Mouse (Mus musculus) spleen, embryonic (tissue): ENCODE measurements around the gene Gstp3.

Experiments used
- CTCF ChIA-PET: fragments of 350-600 bp; sonication (Branson Sonifier 250); formaldehyde crosslinking; loops from one replicate; lab custom pipeline; 2022; lab: Charles Lee

Gstp3 gene

GRCm38 (mm10) chr19:4059069-4059740 lies at the start of gene Gstp3:
TSS of gene Gstp3 (minus strand) at chr19:4059569.
- CTCF ChIA-PET = interaction anchor here (0.5 kb wide), 1 partner anchor 318 kb away, joined by 3 read pairs; no protein-coding TSS in a partner anchor

- CTCF ChIA-PET = no interaction called here
These were observed 49.2 kb upstream of the Gstp3 start for GRCm38 (mm10) chr19:4108535-4108934.

- CTCF ChIA-PET = no interaction called here
These were observed 47.3 kb upstream of the Gstp3 start for GRCm38 (mm10) chr19:4106654-4107053.

DNA sequence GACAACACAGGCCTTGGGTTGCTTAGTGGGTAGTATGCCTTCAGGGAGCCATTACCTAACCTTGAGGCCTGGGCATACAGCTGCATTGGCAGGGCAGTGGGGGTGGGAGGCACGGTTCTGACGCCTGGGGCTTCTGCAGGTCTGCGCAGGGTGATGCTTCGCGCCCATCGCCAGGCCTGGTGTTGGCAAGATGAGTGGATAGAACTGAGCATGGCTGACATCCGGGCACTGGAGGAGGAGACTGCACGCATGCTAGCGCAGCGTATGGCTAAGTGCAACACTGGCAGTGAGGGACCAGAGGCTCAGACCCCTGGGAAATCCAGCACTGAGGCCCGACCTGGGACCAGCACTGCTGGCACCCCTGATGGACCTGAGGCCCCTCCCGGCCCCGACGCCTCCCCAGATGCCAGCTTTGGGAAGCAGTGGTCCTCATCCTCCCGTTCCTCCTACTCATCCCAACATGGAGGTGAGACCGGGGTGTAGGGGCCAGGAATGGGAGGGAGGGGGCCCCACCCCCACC lies 45.4 kb upstream of the Gstp3 start:
- CTCF ChIA-PET = interaction anchor here (0.7 kb wide), 2 partner anchors 58 to 121 kb away, joined by 3 read pairs; no protein-coding TSS in a partner anchor

DNA sequence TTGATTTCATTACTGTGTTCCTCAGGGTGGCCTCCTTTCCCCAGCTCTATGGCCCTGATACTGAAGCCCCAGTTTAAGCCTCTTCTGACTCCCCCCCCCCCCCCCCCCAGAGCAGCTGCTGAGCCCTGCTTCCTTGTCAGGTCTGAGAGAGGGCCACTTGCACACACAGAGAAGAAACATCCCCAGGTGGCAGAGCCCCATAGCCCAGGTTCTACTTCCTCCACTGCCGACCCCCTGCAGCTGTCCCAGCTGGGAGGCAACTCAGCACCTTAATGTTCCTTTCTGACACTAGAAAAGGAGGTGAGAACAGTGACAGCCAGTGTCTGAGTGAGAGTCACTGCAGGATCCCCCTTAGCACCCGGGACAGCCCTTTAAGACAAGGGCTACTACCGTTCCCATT lies 44.4 kb upstream of the Gstp3 start:
- CTCF ChIA-PET = interaction anchor here (0.7 kb wide), 2 partner anchors 59 to 122 kb away, joined by 3 read pairs; no protein-coding TSS in a partner anchor

DNA sequence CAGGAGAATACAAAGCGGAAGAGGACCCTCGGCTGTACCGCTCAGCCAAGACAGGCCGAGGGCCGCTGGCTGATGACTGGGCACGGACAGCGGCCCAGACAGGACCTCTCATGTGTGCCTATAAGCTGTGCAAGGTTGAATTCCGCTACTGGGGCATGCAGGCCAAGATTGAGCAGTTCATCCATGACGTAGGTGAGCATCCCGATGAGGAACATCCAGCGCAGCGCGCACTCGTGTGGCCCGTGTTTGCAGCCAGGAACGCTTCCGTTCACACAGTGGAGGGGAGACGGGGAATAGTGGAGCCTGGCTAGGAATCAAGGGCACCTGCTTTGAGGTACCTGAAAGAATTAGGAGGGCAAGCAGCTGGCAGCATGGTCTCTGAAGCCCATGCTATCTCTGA lies 43.9 kb upstream of the Gstp3 start:
- CTCF ChIA-PET = no interaction called here

- CTCF ChIA-PET = no interaction called here
These were observed 43.3 kb upstream of the Gstp3 start for GRCm38 (mm10) chr19:4102626-4103025.

DNA sequence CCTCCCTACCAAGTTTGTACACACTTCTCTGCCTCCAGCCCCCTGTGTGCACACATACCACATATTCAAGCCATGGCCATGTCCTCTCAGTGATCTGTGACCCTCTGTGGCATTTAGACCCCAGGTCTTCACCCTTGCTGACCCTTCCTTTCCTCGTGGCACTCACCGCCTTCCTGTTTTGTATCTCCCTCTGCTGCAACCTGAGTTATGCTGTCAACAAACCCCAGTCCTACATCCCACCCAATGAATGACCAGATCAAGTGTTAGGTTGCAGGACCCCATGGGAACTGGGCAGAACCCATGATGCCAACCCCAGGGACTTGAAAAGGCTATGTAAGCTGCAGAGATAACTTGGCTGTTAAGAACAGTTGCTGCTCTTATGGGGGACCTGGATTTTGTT lies 42.7 kb upstream of the Gstp3 start:
- CTCF ChIA-PET = no interaction called here

GRCm38 (mm10) chr19:4101466-4101865 lies 42.1 kb upstream of the Gstp3 start:
- CTCF ChIA-PET = no interaction called here

DNA sequence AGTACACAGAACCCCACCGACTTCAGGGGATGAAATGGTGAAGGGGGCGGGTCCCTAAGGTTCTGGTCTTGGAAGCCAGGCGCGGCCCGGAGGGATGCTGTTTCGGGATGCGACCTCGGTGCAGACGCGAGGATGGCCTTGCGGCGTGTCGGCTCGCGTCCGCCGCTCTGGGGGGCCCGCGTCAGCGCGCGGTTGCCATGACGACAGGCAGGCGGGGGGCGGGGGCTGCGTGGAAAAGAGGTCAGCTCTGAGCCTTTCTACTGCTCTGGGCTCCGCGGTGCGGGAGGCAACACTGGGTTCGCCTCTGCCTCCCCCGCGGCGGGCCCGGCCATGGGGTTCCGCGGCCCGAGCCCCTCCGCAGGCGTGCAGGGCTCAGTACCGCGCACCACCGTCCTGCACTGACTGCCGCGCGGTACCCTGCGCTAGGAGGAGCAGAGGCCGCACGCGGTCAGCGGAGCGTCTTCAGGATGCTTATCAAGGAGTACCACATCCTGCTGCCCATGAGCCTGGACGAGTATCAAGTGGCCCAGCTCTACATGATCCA lies 41.4 kb upstream of the Gstp3 start:
- CTCF ChIA-PET = no interaction called here

GRCm38 (mm10) chr19:4099837-4100717 lies 40.7 kb upstream of the Gstp3 start, which contains the start of gene Pitpnm1:
TSS of gene Pitpnm1 (plus strand) at chr19:4099998.
- CTCF ChIA-PET = interaction anchor here (1.0 kb wide), 1 partner anchor 117 kb away, joined by 8 read pairs; no protein-coding TSS in a partner anchor

DNA sequence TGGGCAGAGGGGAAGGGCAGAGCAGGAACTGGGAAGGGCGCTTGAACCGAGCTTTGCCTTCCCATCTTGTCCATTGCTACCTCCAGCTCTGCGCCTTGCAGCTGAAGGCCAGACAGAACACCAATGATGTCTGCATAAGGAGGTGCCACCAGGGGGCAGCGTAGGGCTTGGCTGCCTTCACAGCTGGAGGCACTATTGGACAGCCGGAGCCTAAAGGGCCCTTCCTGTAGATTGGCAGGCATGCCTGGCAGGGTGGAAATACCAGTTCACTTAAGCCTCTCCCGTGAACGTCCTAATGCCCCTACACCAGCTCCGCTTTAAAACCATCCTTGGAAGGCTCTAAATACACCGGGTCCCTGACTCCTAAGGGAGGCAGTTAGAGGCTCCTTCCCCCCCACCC lies 39.7 kb upstream of the Gstp3 start:
- CTCF ChIA-PET = interaction anchor here (0.7 to 1.1 kb wide), 3 partner anchors 118 to 716 kb away, joined by 5 to 8 read pairs (median 6); no protein-coding TSS in a partner anchor

DNA sequence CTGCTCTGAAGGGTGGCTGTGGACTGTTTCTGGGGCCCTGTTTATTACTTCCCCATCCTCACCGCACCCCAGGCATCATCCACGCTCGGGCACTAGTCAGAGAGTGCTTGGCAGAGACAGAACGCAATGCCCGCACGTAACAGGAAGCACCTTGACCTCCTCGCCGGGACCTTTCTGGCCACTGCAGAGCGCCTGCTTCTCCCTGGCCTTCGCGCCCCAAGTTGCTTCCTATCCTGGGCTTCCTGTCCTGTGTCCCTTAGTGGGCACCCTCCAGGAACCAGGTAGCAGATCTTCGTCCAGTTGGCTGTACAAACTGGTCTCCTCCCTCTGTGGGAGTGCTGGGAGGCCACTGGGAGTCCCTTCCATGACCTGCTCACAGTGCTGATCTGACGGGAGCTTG lies 39.1 kb upstream of the Gstp3 start:
- CTCF ChIA-PET = interaction anchor here (0.7 to 1.1 kb wide), 2 partner anchors 131 to 389 kb away, joined by 3 to 6 read pairs; no protein-coding TSS in a partner anchor

GRCm38 (mm10) chr19:4097441-4097825 lies 38.1 kb upstream of the Gstp3 start:
- CTCF ChIA-PET = interaction anchor here (1.0 kb wide), 1 partner anchor 40 kb away, joined by 3 read pairs; no protein-coding TSS in a partner anchor

DNA sequence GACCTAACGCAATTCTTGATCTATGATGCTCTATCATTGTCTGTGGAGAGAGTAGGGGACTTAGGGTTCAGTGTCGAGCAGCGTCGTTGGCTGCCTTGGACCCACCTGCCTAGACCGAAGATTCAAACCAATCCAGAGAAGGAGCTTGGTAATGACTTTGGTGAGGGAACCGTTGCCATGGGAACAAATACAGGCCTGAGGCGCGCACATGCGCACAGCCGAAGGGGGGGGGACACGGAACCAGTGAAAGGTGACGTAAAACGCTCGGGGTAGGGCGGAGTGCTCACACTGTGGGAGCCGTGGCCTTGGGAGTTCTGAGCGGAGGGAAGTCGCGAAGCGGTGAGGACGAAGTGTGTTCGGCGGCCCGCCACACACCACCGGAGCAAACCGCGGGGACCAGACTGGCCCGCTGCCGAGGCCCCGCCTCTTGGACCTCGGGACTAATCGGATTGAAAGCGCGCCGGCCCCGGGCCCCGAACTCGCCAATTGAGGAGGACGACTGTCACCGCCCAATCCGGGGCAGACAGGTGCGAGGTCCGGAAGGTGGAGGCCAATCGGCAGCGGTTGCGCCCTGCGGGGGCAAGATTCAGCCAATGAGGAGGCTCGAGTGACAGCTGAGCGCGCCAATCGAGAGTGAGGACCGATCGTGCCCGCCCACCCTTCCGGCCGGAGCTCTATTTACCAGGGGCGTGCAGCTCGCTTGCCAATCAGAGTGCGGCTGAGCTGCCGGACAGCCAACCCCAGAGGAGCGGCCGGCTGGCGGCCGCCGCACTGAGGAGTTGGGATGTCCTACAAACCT lies 37.5 kb upstream of the Gstp3 start, which contains the start of gene Cdk2ap2:
Gene Cdk2ap2, plus strand, starts transcription at position 541 of the 799 bp plus-strand sequence.
- CTCF ChIA-PET = interaction anchor here (1.0 kb wide), 1 partner anchor 41 kb away, joined by 3 read pairs; no protein-coding TSS in a partner anchor

DNA sequence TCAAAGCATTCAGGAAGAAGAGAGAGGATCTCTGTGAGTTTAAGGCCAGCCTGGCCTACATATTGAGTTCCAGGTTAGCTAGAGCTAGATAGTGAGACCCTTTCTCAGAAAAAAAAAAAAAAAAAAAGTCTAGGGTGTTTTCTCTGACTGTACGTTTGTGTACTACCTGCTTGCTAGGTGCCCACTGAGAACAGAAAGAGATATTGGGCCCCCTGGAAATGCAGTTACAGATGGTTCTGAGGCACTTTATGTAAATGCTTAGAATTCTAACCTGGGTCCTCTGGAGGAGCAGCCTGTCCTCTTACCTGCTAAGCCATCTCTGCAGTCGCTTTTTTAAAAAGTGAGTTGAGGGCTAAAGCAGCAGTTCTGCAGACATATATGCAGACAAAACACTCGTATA lies 36.4 kb upstream of the Gstp3 start:
- CTCF ChIA-PET = interaction anchor here (0.6 kb wide), 1 partner anchor 50 kb away, joined by 6 read pairs; the partner anchor contains the start of gene Gstp2

- CTCF ChIA-PET = interaction anchor here (0.9 kb wide), 1 partner anchor 46 kb away, joined by 6 read pairs; no protein-coding TSS in a partner anchor
These were observed 35.5 kb upstream of the Gstp3 start for GRCm38 (mm10) chr19:4094774-4095303.

DNA sequence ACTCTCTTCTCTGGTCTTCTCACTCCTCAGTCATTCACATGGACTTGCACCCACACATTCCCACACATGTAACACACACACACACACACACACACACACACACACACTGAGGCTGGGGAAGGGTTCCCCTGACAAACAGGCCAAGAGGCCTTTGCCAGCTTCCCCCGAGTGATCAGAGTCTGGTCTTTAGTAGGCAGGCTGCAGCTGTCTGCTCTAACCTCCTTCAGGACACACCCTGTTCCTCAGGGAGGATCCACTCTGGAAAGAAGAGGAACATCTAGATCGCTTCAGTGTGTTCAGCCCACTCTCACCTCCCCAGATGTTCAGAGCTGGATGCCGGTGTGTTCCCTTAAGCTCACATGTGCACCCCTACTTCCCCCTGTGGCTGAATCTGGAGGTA lies 35.0 kb upstream of the Gstp3 start:
- CTCF ChIA-PET = interaction anchor here (0.9 kb wide), 1 partner anchor 45 kb away, joined by 6 read pairs; no protein-coding TSS in a partner anchor

GRCm38 (mm10) chr19:4093772-4094171 lies 34.4 kb upstream of the Gstp3 start:
- CTCF ChIA-PET = no interaction called here

DNA sequence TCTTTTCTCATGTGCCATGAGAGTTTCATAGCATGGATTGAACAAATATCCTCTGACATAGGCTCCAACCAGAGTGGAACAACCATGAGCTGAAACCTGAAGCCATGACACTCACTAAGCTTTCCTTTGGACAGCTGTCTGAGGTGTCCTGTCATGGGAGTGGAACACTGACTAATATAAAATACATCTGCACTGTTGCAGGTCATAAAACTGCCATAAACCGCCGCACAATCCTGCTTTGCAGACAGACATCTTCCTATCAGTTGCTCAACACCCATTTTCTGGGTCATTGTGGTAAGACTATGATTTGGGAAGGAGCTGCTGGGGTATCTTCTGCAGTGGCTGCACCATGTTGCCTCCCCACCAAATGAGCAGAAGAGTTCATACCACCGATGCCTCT lies 33.4 kb upstream of the Gstp3 start:
- CTCF ChIA-PET = no interaction called here
